Mouse (Mus musculus): ENCODE data around the gene Tnrc18.

Tnrc18 gene

DNA sequence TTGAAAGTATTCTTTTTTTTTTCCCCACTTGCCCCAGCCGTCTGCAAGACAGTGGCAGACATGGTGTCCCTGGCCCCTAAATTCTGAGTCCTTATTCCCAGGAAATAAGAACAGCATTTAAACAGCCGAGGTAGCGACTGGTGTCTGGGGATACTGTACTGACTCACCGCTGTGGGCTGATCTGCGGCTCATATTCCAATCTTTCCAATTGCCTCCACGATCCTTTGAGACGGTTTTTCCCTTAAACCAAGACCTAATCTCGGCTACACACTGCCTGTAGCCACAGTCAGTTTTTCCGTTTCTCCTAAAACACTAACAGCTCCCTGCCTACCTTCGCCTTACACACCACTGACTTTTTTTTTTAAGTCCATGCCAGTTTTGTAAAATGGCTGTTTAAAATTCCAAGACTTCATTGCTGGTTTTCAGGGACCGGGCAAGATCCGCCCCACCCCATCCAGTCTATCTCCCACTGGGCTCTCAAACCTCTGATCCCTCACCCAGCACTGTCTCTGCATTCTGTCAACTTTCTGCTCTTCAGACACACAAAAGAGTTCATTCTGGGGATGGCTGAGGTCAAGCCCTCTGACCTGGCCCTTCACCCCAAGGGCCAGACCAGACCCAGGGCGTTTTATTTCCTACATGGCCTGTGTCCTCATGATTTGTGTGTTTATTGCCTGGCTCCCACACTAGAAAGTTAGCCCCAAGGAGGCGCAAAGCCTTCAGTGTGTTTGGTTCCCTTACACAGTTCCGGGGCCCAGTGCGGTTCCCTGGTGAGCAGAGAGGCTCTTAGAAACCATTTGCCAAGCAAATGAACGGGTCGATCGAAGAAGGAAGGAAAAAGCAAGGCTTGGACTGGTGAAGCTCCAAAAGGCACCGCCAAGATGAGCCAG, 6.5 kb downstream of the Tnrc18 start:
- DNase-seq (ENCODE audit: low read depth, low spot score), result no peak

DNA sequence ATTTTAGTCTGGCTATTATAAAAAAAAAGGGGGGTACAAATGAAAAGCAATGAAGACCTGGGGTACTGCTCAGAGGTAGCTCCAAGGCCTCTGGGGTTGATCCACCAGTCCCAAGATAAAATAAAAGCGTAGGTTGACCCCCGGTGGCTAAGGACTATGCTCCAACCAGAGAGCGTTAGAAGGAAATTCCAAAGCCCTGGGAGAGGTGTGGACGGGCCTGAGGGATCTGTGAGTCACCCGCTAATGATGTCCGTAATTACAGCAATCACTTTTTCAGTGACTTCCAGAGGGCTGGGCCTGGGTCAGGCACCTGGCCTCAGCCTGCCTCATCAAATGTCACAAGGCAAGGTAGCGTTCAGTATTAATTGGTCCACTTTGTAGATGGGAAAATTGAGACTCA, 9.8 kb downstream of the Tnrc18 start:
- DNase-seq (ENCODE audit: low read depth, low spot score), result no peak

DNA sequence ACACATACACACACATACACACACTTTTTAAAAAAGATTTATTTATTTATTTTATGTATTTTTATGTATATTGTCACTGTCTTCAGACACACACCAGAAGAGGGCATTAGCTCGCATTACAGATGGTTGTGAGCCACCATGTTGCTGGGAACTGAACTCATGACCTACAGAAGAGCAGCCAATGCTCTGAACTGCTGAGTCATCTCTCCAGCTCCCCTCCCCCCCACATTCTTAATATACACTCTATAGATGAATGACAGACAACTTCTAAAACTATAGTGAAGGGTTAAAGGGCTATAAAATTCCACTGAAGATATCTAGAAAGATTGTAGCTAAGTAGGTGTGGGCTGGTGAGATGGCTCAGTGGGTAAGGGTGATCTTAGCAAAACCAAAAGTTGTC, 13.7 kb downstream of the Tnrc18 start:
- no peak for DNase-seq (ENCODE audit: low read depth, low spot score)

DNA sequence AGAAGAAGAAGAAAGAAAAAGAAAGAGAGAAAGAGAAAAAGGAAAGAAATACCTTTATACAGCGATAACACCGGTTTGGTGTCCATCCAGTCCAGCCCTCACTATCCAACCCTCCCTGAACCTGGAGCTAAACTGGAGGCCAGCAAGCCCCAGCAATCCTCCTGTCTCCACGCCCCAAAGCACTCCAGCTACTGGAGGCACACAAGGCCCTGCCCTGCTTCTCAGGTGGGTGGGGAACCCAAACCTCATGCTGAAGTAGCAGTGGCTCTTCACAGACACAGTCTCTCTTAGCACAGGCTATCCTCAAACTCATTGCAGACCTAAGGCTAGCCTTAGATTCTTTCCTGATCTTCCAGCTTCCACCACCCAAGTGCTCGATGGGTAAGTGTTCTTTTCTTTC, 14.6 kb downstream of the Tnrc18 start:
- DNase-seq (ENCODE audit: low read depth, low spot score), result no peak

DNA sequence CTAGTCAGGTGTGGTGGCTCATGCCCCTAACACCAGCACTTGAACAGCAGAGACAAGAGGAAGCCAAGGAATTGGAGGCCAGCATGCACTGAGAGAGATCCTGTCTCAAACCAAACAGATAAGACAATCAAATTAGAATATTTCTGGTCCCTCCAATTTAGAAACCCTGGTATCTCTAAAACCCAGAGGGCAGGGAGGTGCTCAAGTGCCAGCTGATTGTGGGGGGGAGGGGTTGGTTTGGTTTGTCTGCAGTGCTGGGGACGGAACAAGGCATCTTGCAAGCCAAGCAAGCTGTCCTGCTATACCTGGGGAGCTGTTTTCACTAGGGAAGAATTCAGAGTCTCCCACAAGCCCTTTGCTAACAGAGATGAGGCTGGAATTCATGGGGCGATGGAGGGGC, 15.5 kb downstream of the Tnrc18 start:
- DNase-seq (ENCODE audit: low read depth, low spot score), result no peak

DNA sequence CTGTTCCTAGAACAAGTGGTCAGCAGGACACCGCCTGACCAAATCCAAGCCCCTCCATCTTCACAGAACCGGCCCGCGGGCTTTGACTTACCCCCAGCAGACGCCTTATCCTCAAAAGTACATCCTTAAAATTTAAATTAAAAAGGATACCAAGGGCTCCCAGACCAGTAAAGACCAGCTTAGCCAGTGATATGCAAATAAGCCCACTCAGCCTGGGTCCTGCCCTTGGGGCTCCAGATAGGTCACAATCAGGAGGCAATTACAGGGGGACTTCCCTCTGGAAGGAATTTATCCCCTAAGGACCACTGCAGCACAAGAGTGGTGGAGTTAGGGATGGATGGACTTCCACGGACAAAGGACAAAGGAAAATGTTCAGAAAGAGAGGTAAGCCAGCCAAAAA, 16.8 kb downstream of the Tnrc18 start:
- DNase-seq (ENCODE audit: low read depth, low spot score), result no peak

DNA sequence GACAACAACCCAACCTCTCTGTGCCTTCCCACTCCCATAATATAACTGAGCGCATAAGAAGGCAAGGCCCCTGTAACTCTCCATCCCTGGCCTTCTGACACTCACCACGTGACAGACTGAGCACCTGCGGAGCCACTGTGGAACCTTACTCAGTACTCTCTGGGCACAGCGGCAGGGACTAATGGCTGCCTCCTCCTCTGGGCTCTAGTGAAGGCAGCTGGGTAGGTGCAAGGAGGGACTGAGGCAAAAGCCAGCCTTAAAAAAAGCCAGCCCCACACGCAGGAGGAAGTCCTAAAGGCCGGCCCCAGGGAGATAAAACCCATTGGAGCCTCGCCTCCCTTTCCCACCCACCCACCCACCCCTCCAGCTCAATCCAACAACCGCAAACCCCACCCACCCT, 17.3 kb downstream of the Tnrc18 start:
- DNase-seq (ENCODE audit: low read depth, low spot score), result no peak

DNA sequence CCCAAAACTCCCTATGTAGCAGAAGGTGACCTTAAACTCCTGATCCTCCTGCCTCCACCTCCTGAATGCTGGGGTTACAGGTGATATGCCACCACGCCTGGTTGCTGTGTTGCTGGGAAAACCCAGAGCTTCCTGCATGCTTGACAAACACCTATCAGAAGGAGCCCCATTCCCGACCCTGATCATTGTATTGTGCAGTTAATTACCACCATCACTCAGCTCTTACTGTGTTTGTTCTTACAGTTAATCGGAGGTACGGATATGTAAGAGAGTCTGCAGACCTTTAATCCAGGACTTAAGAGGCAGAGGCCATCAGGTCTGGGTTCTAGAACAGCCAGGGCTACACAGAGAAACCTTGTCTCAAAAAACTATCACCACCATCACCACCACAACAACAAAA, 18.2 kb downstream of the Tnrc18 start:
- no peak for DNase-seq (ENCODE audit: low read depth, low spot score)

DNA sequence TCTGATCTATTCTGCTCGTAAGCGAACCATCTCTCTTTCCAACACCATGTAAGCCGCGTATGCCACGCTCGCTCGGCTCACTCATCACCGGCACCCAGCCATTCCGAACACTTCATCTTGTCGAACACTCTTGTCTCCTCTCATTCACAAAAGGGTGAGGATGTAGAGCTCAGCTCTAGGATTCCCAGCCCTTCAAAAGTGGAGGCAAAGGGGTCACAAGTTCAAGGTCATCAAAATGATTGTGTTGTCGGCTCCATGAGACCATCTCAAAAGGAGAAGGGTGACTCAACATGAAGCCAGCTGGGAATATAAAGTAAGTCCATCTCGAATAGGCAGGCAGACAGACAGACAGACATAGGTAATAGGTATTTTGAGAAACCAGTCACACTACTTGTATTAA, 19.3 kb downstream of the Tnrc18 start:
- no peak for DNase-seq (ENCODE audit: low read depth, low spot score)

DNA sequence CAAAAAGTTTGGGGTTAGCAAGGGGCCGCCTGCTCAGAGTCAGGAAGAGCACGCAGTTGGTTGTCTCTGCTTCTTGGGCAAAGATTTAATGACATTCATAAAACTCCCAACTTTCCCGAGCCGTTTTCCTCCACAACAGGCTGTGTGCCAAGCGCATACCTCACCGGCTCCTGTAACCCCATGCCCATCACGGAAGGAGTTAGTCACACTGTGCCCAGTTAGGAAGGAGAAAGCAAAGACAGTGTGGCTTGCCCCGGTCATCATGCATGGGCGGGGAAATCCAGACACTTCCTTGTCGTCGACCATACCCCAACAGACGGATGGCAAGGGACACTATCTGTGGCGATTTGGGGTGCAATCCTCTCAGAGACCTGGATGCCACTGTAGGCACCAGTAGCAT, 19.8 kb downstream of the Tnrc18 start:
- no peak for DNase-seq (ENCODE audit: low read depth, low spot score)

DNA sequence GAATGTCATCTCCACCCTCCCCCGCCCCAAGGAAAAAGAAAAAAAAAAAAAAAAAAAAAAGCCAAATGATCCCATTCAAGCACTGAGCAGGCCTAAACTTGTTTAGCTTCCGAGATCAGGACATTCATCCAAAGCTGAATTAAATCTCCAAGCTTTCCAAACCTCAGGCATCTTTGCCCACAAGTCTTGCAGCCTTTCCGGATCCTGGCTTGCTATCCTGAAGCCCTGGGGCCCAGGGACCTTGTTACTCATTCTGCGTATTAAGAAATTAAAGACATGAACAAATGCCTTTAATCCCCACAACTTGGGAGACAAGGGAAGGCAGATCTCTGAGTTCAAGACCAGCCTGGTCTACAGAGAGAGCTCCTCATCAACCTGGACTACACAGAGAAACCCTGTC, 20.5 kb downstream of the Tnrc18 start:
- no peak for DNase-seq (ENCODE audit: low read depth, low spot score)

DNA sequence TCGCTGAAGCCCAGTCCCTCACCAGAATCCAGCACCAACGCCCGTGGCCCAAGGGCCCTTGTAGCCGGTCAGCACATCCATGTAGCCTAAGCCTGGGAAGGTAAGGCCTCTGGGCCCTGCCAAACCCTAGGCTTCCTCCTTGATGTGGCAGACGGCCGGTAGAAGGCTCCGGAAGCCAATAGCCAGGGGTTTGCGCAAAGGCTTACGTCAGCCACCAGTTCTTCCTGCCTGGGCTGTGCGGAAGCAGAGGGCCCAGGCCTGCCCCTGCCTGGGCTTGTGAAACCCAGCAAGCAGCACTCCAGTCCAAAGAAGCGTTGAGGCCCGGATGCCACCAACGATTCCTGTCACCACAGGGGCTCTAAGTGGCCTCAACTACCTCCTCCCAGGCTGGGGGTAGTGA, 22.9 kb downstream of the Tnrc18 start:
- DNase-seq (ENCODE audit: low read depth, low spot score), result no peak

DNA sequence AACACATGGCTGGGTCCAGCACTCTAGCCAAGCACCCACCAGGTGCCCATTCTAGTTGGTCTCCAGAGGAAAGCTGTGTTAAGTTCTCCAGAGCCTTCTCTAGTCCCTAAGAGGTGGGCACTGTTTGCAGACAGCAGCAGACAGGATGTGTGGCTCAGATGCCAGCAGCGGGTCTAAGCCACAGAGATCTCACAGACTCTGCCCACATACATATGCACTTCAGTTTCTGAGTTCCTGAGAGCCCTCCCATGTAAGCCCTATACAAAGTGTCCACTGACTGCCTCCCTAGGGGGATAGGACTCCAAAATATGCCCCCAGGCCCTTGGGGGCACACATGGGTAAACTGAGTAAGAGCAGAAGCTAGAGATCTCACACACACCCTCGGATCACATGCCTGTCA, 23.3 kb downstream of the Tnrc18 start:
- no peak for DNase-seq (ENCODE audit: low read depth, low spot score)

DNA sequence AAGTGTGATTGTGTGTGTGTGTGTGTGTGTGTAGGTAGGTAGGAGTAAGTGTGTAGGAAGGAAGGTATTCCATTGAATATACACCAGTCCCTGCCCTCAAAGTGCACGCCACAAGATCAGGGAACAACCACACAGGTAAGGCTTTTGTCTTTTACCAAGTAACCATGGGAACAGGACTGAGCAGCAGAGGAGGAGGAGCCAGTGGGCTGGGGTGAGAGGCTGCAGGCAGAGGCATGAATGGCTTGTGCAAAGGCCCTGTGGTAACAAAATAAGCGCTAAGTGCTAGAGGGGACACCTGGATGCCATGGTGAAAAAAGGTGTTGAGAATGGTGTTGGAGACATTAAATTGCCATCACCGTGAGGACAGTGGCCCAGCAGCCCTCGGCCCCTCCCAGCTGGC, 24.9 kb downstream of the Tnrc18 start:
- DNase-seq (ENCODE audit: low read depth, low spot score), result no peak

DNA sequence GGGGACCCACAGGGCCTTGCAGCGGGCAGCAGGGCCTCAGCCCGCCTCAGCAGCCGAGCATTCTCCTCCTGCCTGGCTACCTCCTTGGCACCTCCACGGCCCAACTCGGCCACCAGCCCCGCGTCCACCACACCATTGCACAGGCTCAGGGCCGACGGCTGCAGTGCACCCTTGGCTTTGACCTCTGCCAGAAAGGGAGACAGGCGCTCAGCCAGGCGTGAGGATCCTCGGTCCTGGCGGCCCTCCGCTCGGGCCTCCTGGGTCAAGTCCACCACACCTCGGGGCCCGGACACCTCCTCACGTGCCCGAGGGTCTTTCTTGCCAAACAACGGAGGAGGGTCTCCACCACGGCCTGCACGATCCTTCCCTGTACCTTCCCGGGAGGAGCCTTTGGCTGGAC, 29.2 kb downstream of the Tnrc18 start:
- no peak for DNase-seq (ENCODE audit: low read depth, low spot score)

DNA sequence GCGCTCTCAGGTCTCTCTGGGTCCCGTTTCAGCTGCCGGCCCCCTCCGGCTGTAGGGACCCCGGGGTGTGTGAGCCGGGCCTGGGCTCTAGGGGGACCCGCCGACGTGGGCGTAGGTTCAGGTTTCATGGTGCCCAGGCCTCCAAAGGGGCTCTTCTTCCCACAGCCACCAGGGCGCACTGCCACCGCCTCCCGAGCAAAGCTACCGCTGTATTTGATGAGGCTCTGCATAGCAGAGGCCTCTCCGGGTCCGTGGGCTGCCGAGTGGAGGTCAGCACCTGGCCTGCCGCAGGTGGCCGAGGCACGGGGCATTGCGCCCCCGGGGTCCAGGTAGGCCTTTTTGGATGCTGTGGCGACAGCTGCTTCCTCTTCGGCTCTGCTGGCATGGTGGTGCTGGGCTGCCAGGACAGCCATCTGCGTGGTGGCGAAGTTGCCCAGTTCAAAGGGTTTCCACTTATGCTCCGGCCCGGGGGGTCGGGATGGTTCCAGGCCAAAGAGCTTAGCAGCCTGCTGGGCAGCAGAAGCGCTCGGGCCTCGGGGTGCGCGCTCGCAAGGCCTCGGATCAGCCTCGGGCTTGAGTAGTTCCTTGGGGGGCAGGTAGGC, 30.1 kb downstream of the Tnrc18 start:
- DNase-seq (ENCODE audit: low read depth, low spot score), result no peak

DNA sequence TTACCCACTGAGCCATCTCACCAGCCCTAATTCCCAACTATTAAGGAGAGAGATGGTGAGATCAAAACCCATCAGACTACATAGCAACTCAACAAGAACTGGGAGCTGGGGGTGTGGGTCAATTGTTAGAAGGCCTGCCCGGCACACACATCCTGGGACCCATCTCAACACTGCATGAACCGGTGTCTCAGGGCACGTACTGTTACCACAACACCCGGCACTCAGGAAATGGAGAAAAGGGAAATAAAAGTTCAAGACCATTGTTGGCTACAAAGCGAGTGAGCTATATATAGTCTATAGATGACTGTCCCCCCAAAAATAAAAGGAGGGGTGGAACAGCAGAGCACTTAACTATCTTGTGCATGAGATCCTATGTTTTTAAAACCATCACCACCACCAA, 30.8 kb downstream of the Tnrc18 start:
- DNase-seq (ENCODE audit: low read depth, low spot score), result no peak

DNA sequence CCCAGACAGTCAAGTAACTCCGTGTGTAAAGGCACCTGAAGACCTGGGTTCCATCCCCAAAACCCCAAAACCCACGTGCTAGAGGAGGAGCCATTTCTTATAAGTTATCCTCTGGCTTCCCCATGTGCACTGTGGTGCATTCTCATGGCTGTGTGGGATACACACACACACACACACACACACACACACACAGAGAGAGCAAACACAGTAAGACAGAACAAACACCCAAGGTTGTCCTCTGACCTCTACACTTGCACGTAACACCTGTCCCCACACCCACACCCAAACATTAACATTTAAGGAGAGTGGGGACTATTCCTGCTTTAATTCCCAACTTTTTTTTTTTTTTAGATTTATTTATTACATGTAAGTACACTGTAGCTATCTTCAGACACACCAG, 31.2 kb downstream of the Tnrc18 start:
- no peak for DNase-seq (ENCODE audit: low read depth, low spot score)

DNA sequence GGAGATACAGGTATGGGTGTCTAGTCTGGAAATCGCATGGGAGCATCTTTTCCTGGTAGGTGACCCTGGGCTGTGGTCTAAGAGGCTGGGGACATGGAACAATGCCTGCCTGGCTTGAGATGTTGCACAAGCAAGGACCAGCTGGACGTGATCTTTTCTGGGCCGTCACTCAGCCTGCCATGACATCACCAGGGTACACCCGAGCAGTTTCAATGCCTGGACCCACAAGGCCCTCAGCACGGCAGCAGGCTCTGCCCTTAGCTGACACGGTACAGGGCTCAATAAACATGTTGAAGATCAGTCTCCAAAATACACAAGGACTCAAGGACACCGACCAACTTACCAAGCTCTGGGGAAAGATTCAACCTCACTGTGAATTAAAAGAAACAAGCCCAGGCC, 34.3 kb downstream of the Tnrc18 start:
- DNase-seq (ENCODE audit: low read depth, low spot score), result no peak

DNA sequence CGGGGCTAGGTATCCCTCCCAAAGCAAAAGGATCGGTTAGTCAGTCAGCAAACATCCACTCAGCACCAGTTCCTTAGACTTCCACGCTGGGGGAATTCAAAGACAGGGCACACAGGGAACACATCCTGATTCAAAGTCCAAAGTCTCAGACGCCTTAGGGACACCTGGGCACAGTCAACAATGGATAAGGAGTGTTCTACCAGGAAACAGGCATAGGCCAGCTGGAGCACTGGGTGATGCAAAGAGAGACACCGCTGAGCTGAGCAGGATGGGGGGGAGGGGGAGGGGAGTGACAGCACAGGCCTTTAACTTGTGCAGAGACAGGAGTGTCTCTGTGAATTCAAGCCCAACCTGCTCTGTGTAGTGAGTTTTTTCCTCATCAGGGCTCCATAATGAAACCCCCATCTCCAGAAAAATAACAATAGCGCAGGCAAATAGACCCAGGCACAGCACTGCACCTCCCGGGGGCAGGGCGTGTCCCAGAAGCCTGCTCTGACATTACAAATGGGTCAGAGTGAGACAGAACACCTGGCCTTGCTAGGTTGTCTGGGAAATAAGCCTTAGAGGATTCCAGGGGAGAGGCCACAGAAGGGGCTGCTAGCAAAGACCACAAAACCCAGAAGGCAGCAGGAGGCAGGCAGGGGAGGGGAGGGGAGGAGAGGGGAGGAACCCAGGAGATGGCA, 34.9 kb downstream of the Tnrc18 start:
- DNase-seq (ENCODE audit: low read depth, low spot score), result no peak

DNA sequence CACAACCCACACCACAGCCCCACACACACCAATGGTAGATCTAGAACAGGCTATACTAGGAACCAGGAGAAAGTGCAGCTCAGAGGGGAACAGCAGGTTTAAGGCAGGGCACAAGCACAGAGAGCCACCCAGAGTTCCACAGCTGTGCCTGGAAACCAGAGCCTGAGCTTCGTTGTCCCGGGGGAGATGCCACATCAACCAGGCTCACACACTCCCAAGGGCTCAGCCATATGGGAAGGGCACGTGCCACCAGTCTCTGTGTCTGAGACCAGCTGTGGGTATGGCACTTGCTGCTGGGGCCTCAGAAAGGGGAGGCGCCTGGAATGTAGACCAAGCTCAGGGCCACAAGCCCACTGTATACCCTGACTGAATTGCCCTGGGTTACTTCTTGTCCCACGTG, 36.9 kb downstream of the Tnrc18 start:
- no peak for DNase-seq (ENCODE audit: low read depth, low spot score)

DNA sequence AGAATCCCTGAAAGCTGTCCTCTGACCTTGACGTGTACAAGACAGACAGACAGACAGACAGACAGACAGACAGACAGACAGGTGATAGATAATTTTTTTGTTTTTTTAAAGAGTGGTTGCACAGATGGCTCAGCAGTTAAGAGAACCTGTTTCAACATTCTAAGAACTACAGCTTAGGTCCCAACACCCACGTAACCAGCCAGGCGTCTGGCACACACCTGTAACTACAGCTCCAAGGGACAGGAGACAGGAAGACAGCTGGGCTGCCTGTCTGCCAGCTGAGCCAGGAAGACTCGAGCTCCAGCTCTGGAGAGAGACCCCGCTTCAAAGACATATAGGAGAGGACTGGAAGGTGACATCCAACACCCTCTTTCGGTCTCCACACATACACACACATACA, 38.6 kb downstream of the Tnrc18 start:
- DNase-seq (ENCODE audit: low read depth, low spot score), result no peak

DNA sequence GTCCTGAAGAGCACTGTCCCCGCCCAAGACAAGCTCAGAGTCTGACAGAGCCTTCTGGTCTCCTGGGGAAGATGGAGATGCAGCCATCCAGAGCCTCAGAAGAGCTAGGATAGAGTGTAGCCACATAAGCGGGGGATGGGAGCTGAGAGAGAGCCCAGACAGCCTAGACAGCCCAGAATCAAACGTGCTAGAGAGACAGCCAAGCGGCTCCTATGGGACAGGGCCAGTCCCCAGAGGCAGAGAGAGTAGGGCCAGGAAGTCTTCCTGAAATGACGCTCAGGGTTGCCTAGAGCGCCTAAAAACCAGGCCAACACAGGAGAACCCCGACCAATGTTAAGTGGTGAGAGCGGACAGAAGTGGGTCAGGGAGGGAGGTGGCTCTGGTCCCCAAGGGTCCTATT, 39.3 kb downstream of the Tnrc18 start:
- no peak for DNase-seq (ENCODE audit: low read depth, low spot score)
